Mouse (Mus musculus): ENCODE data around the gene Plcg1. TPM values are rescaled to one million over a fixed set of nuclear protein-coding genes. Genes with fewer than 3 reads are reported as not detected.

Gene Plcg1
- polyA plus RNA-seq, 1 experiment from 2014 or later = 67.9 TPM

Other genes with a start within 250 kb of the Plcg1 start
- 98.4 and 98.6 TPM in 2 replicates for gene Top1, start 85.4 kb upstream of the Plcg1 start, polyA plus RNA-seq (2015; fragmentation: Nextera tagmentation; extraction: Ambion mirVana)
- 16.2 and 16.9 TPM in 2 replicates for gene Zhx3, start 141.7 kb downstream of the Plcg1 start, polyA plus RNA-seq (2015; fragmentation: Nextera tagmentation; extraction: Ambion mirVana)
- gene Lpin3, start 149.4 kb downstream of the Plcg1 start, polyA plus RNA-seq (2015; fragmentation: Nextera tagmentation; extraction: Ambion mirVana) = 0.44 and 0.49 TPM in 2 replicates
- 0.90 and 1.6 TPM in 2 replicates for gene Emilin3, start 181.0 kb downstream of the Plcg1 start, polyA plus RNA-seq (2015; fragmentation: Nextera tagmentation; extraction: Ambion mirVana)